Mouse (Mus musculus) forebrain, embryonic 14.5 days (tissue): ENCODE results near the gene Nemp1. TPM values are rescaled to one million over a fixed set of nuclear protein-coding genes. Genes with fewer than 3 reads are reported as not detected.

ENCODE experiments used
- ATAC-seq: fragments of 200-750 bp; cut with Nextera tagmentation; 2 replicates; pipeline ENCODE4 v1.8.0; 2017; ENCODE audit warnings: mild to moderate bottlenecking, moderate library complexity
- DNase-seq: peaks from one replicate; pipeline ENCODE4 v3.0.0-alpha.2; 2015; ENCODE audit warnings: low spot score
- H3K27ac ChIP-seq: fragments of 300-500 bp; sonication (generic); 2 replicates; pipeline ENCODE4 v1.5.1; 2014; ENCODE audit warnings: low read depth, mild to moderate bottlenecking, control low read depth, low read length, moderate library complexity
- H3K27me3 ChIP-seq: fragments of 300-500 bp; sonication (generic); replicated peaks from 2 replicates; pipeline ENCODE4 v1.6.1; 2014; ENCODE audit warnings: low read length, control low read depth, mixed read lengths; ENCODE audit not compliant: control insufficient read depth, insufficient read depth
- H3K36me3 ChIP-seq: fragments of 300-500 bp; sonication (generic); 2 replicates; pipeline ENCODE4 v1.6.1; 2014; ENCODE audit warnings: low read length, control low read depth; ENCODE audit not compliant: control insufficient read depth, insufficient read depth
- H3K4me1 ChIP-seq: fragments of 300-500 bp; sonication (generic); 2 replicates; pipeline ENCODE4 v1.6.1; 2014; ENCODE audit warnings: antibody characterized with exemption, low read length, control low read depth; ENCODE audit not compliant: control insufficient read depth, insufficient read depth
- H3K4me2 ChIP-seq: fragments of 300-500 bp; sonication (generic); 2 replicates; pipeline ENCODE4 v1.6.1; 2014; ENCODE audit warnings: mild to moderate bottlenecking, control low read depth, low read length
- H3K4me3 ChIP-seq: fragments of 300-500 bp; sonication (generic); 2 replicates; pipeline ENCODE4 v1.5.1; 2014; ENCODE audit warnings: low read depth, low read length, control low read depth
- H3K9ac ChIP-seq: fragments of 300-500 bp; sonication (generic); 2 replicates; pipeline ENCODE4 v1.6.1; 2014; ENCODE audit warnings: mild to moderate bottlenecking, low read length, control low read depth, moderate library complexity
- H3K9me3 ChIP-seq: fragments of 300-500 bp; sonication (generic); replicated peaks from 2 replicates; pipeline ENCODE4 v1.6.1; 2016; ENCODE audit warnings: low read length, control low read depth, mixed read lengths; ENCODE audit not compliant: control insufficient read depth
- WGBS: fragments of 180-500 bp; shearing (Covaris S2); extraction: QIAGEN DNeasy Blood & Tissue Kit; methylation state at CpG from one replicate; pipeline ENCODE4 v1.1.7; 2014; 5-methylcytosine and 5-hydroxymethylcytosine counted together
- polyA plus RNA-seq: library from polyadenylated mRNA; unstranded; fragments of >200 nt; fragmentation: Nextera tagmentation; extraction: Ambion mirVana; gene quantifications from 2 replicates; pipeline ENCODE4 v1.2.1, GENCODE M21; 2014

Gene Nemp1
- polyA plus RNA-seq, 1 experiment from 2014 or later, result 5.8 TPM

DNA sequence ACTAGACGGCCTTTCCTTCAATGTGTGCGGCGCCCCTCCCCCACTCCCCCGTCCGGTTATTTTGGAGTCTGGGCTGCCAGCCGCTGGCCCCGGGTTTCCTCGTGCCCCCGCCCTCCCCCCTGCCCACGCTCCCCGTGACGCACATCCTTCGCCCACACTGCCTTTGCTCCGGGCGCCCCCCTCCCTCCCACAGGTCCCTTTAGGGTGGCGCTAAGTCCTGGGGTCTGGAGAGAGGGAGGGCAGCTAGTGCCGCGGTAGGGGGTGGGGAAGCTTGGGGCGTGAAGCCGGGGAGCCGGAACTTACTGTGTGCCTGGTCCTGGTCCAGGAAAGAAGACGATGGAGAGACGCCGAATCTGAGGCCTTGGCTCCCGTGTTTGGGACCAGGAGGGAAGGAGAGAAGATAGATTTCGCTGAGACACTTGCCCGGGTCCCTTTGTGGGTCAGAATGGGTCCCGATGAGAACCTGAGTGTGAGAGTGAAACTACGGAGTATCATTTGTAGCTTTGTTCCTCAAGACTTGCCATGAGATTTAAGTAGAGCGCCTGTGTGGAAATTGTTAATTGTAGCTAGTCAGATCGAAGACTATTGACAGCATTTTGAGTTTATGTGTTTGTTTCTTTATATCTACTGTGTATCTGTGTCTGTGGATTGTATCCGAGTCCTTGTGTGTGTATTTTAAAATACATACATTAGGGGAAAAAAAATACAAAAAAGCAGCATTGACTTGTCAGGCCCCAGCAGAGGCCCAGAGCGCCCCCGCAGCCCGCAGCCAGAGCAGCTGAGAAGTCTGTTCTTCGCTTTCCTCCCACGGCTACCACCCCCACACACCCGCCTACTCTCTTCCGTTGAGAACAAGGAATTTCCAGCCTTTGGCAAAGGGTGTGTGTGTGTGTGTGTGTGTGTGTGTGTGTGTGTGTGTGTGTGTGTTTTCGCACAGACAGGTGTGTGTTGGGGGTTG, 1.7 kb downstream of the Nemp1 start, which contains the start of gene Nab2:
Gene Nab2 (minus strand): TSS at position 476 of the 958 bp plus-strand sequence.
- peak within 1 kb of the TSS; percentile 5; the same call in 1 of the 2 replicates for H3K27ac ChIP-seq
- 4% methylated on average over 40 of the region's 40 CpGs for WGBS
- no peaks in the 10 kb centered on the region for H3K9me3 ChIP-seq
- no peaks in the 10 kb centered on the region for H3K36me3 ChIP-seq
- H3K4me1 ChIP-seq, result peaks cover 18% of the 10 kb centered on the region
- H3K4me3 ChIP-seq, result peak within 1 kb of the TSS; percentile 50
- peaks cover 46% of the 10 kb centered on the region for H3K27me3 ChIP-seq
- H3K4me2 ChIP-seq, result peak within 1 kb of the TSS; percentile 93
- ATAC-seq, result peak; percentile 27
- peak within 1 kb of the TSS; percentile 62 for H3K9ac ChIP-seq
- peak; percentile 65 for DNase-seq

DNA sequence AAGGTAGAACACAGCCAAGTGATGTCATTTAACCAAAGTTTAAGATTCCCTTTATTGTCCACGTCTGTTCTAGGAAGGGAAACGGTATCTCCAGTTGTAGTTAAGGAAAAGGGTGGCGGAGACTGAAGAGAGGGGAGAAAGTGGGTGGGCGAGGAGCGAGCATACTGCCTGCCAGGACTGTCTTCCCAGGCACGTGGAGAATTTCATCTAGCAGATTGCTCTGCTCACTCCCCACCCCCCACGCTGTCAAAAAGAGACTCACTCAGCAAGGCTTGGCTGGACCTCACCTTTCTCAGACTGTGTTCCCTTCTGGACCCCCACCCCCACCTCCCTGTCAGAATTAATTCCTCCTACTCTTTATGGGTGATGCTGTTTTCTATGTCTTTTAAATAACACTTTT, 2.5 kb downstream of the Nemp1 start:
- Histone ChIP-seq H3K9me3 (no peaks in the 10 kb centered on the region), H3K27ac (no peak overlapping the region), H3K4me1 (peaks cover 18% of the 10 kb centered on the region), H3K4me3 (no peak overlapping the region; the same call in 1 of the 2 replicates), H3K4me2 (peak overlapping the region; percentile 93; the same call in 1 of the 2 replicates), H3K27me3 (peaks cover 38% of the 10 kb centered on the region), H3K9ac (peak overlapping the region; percentile 8; the same call in 1 of the 2 replicates), H3K36me3 (no peaks in the 10 kb centered on the region)
- 28% methylated on average over 7 of the region's 7 CpGs for WGBS
- ATAC-seq, result no peak
- peak; percentile 49 for DNase-seq

GRCm38 (mm10) chr10:127670185-127670584, 3.5 kb downstream of the Nemp1 start:
- H3K27ac ChIP-seq, result no peak overlapping the region
- H3K9me3 ChIP-seq, result no peaks in the 10 kb centered on the region
- H3K36me3 ChIP-seq, result no peaks in the 10 kb centered on the region
- H3K4me2 ChIP-seq, result no peak overlapping the region
- DNase-seq (no peak), ATAC-seq (no peak)
- H3K27me3 ChIP-seq, result peaks cover 28% of the 10 kb centered on the region
- H3K4me1 ChIP-seq, result peaks cover 18% of the 10 kb centered on the region
- H3K9ac ChIP-seq, result no peak overlapping the region
- WGBS, result 91% methylated on average over 2 of the region's 2 CpGs
- H3K4me3 ChIP-seq, result no peak overlapping the region

GRCm38 (mm10) chr10:127671276-127671675, 4.6 kb downstream of the Nemp1 start:
- 28% methylated on average over 2 of the region's 2 CpGs for WGBS
- no peak for ATAC-seq
- Histone ChIP-seq H3K27ac (no peak overlapping the region), H3K4me1 (peaks cover 16% of the 10 kb centered on the region), H3K4me2 (no peak overlapping the region), H3K4me3 (no peak overlapping the region), H3K27me3 (peaks cover 17% of the 10 kb centered on the region), H3K36me3 (no peaks in the 10 kb centered on the region), H3K9me3 (no peaks in the 10 kb centered on the region), H3K9ac (no peak overlapping the region)
- no peak for DNase-seq

GRCm38 (mm10) chr10:127674046-127674655, 7.5 kb downstream of the Nemp1 start:
- DNase-seq, result no peak
- 89% methylated on average over 6 of the region's 6 CpGs for WGBS
- no peak for ATAC-seq
- H3K9ac ChIP-seq, result no peak overlapping the region
- no peaks in the 10 kb centered on the region for H3K9me3 ChIP-seq
- H3K4me3 ChIP-seq, result no peak overlapping the region
- no peaks in the 10 kb centered on the region for H3K36me3 ChIP-seq
- H3K4me2 ChIP-seq, result no peak overlapping the region
- H3K4me1 ChIP-seq, result peaks cover 7% of the 10 kb centered on the region; the same call in 1 of the 2 replicates
- no peaks in the 10 kb centered on the region for H3K27me3 ChIP-seq
- no peak overlapping the region for H3K27ac ChIP-seq

GRCm38 (mm10) chr10:127674794-127675522, 8.3 kb downstream of the Nemp1 start:
- Histone ChIP-seq H3K4me3 (no peak overlapping the region), H3K4me1 (peaks cover 7% of the 10 kb centered on the region; the same call in 1 of the 2 replicates), H3K9ac (no peak overlapping the region), H3K9me3 (no peaks in the 10 kb centered on the region), H3K36me3 (no peaks in the 10 kb centered on the region), H3K27ac (no peak overlapping the region), H3K4me2 (no peak overlapping the region), H3K27me3 (no peaks in the 10 kb centered on the region)
- ATAC-seq (no peak), DNase-seq (peak; percentile 91)
- WGBS, result 87% methylated on average over 8 of the region's 8 CpGs

DNA sequence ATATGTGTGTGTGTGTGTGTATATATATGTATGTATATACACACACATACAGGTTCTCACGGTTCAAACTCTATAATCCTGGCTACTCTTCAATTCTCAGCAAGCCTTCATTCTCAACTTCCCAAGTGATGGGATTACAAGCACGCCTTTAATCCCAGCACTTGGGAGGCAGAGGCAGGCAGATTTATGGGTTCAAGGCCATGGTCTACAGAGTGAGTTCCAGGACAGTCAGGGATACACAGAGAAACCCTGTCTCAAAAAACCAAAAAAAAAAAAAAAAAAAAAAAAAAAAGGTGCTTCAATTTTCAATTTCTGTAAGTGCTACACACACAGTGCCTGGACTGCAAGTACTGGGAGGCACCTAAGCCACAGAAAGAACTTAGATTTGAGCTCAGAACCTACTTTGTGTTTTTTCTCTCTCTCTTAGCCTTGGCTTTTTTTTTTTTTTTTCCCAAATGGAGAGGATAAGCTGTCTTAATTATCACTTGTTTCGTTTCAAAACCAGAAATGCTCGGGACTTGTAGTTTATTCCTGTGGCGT, 9.2 kb downstream of the Nemp1 start:
- H3K4me3 ChIP-seq, result peak overlapping the region; percentile 39
- no peaks in the 10 kb centered on the region for H3K9me3 ChIP-seq
- peaks cover 7% of the 10 kb centered on the region; the same call in 1 of the 2 replicates for H3K4me1 ChIP-seq
- no peaks in the 10 kb centered on the region for H3K36me3 ChIP-seq
- H3K27me3 ChIP-seq, result no peaks in the 10 kb centered on the region
- no peak for ATAC-seq
- no peak for DNase-seq
- WGBS, result 46% methylated on average over 5 of the region's 5 CpGs
- H3K9ac ChIP-seq, result peak overlapping the region; percentile 50
- no peak overlapping the region for H3K27ac ChIP-seq
- peak overlapping the region; percentile 60 for H3K4me2 ChIP-seq
